19 mouse cellular contexts compared by ENCODE assay signal in the genomic region with DNA sequence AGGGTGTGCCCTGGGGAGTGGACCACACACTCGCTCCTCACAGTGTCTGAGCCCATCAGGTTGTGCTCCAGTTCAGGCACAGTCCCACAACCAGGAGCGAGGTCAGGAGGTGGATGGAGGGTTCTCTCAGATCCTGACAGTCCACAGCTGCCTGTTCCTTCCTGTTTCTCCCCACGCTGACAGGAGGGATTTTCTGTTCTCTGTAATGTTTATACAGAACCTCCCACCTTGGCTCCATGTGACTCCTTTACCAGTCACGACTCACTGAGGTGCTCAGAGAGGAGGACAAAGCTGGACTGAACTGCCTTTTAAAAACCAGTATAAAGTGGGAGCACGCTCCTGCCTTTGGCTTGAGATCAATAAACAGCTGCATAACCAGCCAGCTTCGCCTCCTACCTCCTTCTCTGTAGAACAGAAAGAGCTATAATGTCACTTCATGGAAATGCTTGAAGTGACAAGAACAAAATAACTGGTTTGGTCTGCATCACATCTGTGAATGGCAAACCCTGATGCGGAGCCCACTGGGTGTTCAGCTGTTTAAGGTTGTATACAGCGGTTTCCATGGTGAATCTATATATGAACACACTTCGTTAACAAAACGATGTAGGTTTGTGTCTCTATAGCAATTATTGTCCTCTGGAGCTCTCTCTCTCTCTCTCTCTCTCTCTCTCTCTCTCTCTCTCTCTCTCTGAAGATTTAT.
DNase-seq lines count a peak whose midpoint lies in the region; ATAC-seq lines count a peak whose summit lies in the region.
"Had no signal": no experiment of that assay in that cellular context is flagged by ENCODE, and none has a peak within 500 bp of the region (broad histone marks: within the 10 kb centered on the region; RNA-seq: fewer than 3 reads in every experiment).

No protein-coding gene starts in this region.

- H3K27me3 ChIP-seq in kidney, embryonic 16.5 days (ENCODE audit: insufficient read depth, low read length), result no peaks in the 10 kb centered on the region
- H3K27me3 ChIP-seq: embryonic facial prominence, embryonic 15.5 days; hindbrain, embryonic 15.5 days; midbrain, embryonic 13.5 days had no signal

- H3K4me1 ChIP-seq in kidney, embryonic 16.5 days (ENCODE audit: insufficient read depth, low read length), result peaks cover 17% of the 10 kb centered on the region
- H3K4me1 ChIP-seq: embryonic facial prominence, embryonic 15.5 days; hindbrain, embryonic 15.5 days had no signal

- H3K27ac ChIP-seq in kidney, embryonic 16.5 days (ENCODE audit: low read length), result no peak overlapping the region
- H3K27ac ChIP-seq: embryonic facial prominence, embryonic 15.5 days; heart, adult 2 months; hindbrain, embryonic 15.5 days; macrophage; midbrain, embryonic 13.5 days had no signal

- H3K36me3 ChIP-seq in kidney, embryonic 16.5 days (ENCODE audit: insufficient read depth, low read length), result no peaks in the 10 kb centered on the region
- H3K36me3 ChIP-seq: hindbrain, embryonic 15.5 days; midbrain, embryonic 13.5 days had no signal

- DNase-seq in frontal cortex, postnatal 14 days (ENCODE audit: low spot score in 2 of 2), result no peak
- no peak for DNase-seq in kidney, postnatal 10 days
- DNase-seq in right cerebral cortex, postnatal 25 days, result peak; percentile 56
- no peak for DNase-seq in right cerebral cortex, postnatal 4 days
- DNase-seq in urinary bladder, postnatal 14 days (ENCODE audit: low spot score), result no peak
- DNase-seq: adrenal gland, postnatal 36 days; cerebellum, adult 9-11 months; heart, adult 2 months; heart, postnatal 14 days; liver; lung, adult 2 months; thymus, postnatal 25 days had no signal

- no peak overlapping the region for H3K4me2 ChIP-seq in kidney, embryonic 16.5 days (replicated peaks; ENCODE audit: low read depth, low read length)
- H3K4me2 ChIP-seq: embryonic facial prominence, embryonic 15.5 days; hindbrain, embryonic 15.5 days; midbrain, embryonic 13.5 days had no signal

- H3K9me3 ChIP-seq in kidney, embryonic 16.5 days (ENCODE audit: low read length), result no peaks in the 10 kb centered on the region
- H3K9me3 ChIP-seq: embryonic facial prominence, embryonic 15.5 days; hindbrain, embryonic 15.5 days; midbrain, embryonic 13.5 days had no signal

- no peak overlapping the region for H3K4me3 ChIP-seq in kidney, embryonic 16.5 days (ENCODE audit: low read length)
- H3K4me3 ChIP-seq: embryonic facial prominence, embryonic 15.5 days; heart, adult 2 months; hindbrain, embryonic 15.5 days; midbrain, embryonic 13.5 days had no signal

- peak; percentile 85 for ATAC-seq in frontal cortex, adult (ENCODE audit: low TSS enrichment)
- peak; percentile 79 for ATAC-seq in kidney, embryonic 16.5 days (ENCODE audit: low FRiP score, low TSS enrichment)
- ATAC-seq: activated CD4-positive, CD25-positive, alpha-beta regulatory T cell, adult 4 months; midbrain, embryonic 13.5 days had no signal

- 53% methylated on average over 10 of the region's 10 CpGs for WGBS in kidney, embryonic 16.5 days

- no peak overlapping the region for H3K9ac ChIP-seq in kidney, embryonic 16.5 days (replicated peaks; ENCODE audit: low read length)
- H3K9ac ChIP-seq: embryonic facial prominence, embryonic 15.5 days; hindbrain, embryonic 15.5 days; midbrain, embryonic 13.5 days had no signal
